ENCODE assay signal across 13 mouse cellular contexts in the genomic region with DNA sequence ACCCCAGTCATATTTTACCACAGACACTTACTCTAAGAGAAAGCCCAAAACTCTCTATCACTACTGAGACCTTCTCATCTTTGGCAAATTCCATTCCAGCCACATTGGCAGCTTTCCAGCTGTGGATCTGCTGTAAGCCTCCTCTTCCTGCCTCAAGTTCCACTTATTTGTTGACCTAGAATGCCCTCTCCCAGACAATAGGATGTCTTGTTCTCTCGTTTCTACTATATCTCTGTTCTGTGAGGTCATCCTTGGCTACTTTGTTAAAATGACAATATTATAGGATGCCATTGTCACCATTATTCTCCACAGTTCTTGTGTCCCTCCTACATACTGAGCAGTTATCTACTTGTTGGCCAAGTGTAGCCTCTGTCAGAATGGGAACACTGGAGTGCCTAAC.
DNase-seq lines count a peak whose midpoint lies in the region; ATAC-seq and TF ChIP-seq lines count a peak whose summit lies in the region.
"Had no signal": no experiment of that assay in that cellular context is flagged by ENCODE, and none has a peak within 500 bp of the region (broad histone marks: within the 10 kb centered on the region; RNA-seq: fewer than 3 reads in every experiment).

No protein-coding gene starts in this region.

- H3K9me3 ChIP-seq in intestine, postnatal 0 days (ENCODE audit: control insufficient read depth), result no peaks in the 10 kb centered on the region

- no peak overlapping the region for H3K4me2 ChIP-seq in intestine, postnatal 0 days (replicated peaks; ENCODE audit: low read depth)

- H3K4me1 ChIP-seq in intestine, postnatal 0 days (replicated peaks; ENCODE audit: control insufficient read depth, insufficient read depth, low read length), result no peaks in the 10 kb centered on the region

- 28% methylated on average over 1 of the region's 1 CpGs for WGBS in intestine, postnatal 0 days

- no peak for ATAC-seq in Patski
- ATAC-seq in intestine, postnatal 0 days, result no peak
- ATAC-seq: forebrain, embryonic 16.5 days; midbrain, embryonic 16.5 days had no signal

- TF ChIP-seq CTCF in Patski (IDR thresholded peaks at IDR 0.05), result no peak
- TF ChIP-seq CTCF in intestine, postnatal 0 days (IDR thresholded peaks at IDR 0.05; ENCODE audit: low read depth), result no peak

- CTCF ChIA-PET in Patski (lab: Charles Lee), result no interaction called here

- H3K36me3 ChIP-seq in intestine, postnatal 0 days (ENCODE audit: control insufficient read depth, insufficient read depth), result no peaks in the 10 kb centered on the region

- POLR2A ChIA-PET in Patski (lab: Charles Lee), result no interaction called here

- in situ Hi-C loops in Patski (cut with MboI; ENCODE audit: low pct_unique_long_range_greater_than_20kb), result no loop called here

- H3K4me3 ChIP-seq in intestine, postnatal 0 days (ENCODE audit: low read depth, low read length), result no peak overlapping the region

- H3K9ac ChIP-seq in intestine, postnatal 0 days (ENCODE audit: low read depth, low read length), result no peak overlapping the region
- H3K9ac ChIP-seq: liver, embryonic 14.5 days had no signal

- H3K27me3 ChIP-seq in Patski, result no peaks in the 10 kb centered on the region
- H3K27me3 ChIP-seq in intestine, postnatal 0 days (replicated peaks; ENCODE audit: control insufficient read depth, insufficient read depth, low read length), result no peaks in the 10 kb centered on the region

- DNase-seq in gastrocnemius, postnatal 14 days, result peak; percentile 22
- DNase-seq in gastrocnemius, adult 8-10 months (ENCODE audit: low spot score in 2 of 2), result no peak
- peak; percentile 57 for DNase-seq in layer of hippocampus, adult 9-11 months
- DNase-seq in layer of hippocampus, postnatal 14 days (ENCODE audit: low spot score in 2 of 2), result no peak
- DNase-seq in Patski (ENCODE audit: low read depth, low spot score), result peak; percentile 20
- DNase-seq in kidney, postnatal 14 days, result peak; percentile 41
- DNase-seq in embryo, embryonic 9.5 days (ENCODE audit: extremely low spot score), result no peak
- DNase-seq: cerebellum, postnatal 36 days; right cerebral cortex, adult 18-20 months had no signal

- no peak overlapping the region for H3K27ac ChIP-seq in intestine, postnatal 0 days (ENCODE audit: low read depth, low read length)
- H3K27ac ChIP-seq: liver, embryonic 14.5 days had no signal

- intact Hi-C loops in gastrocnemius, postnatal 14 days (cut with DNase I; ENCODE audit: low total_unique reads), result no loop called here

Comparison
In these comparisons a context has a peak if more than half of its experiments do, and no peak if none do; other contexts are left out.
1. DNase-seq: peak in gastrocnemius, postnatal 14 days (single experiment), layer of hippocampus, adult 9-11 months (single experiment), Patski (single experiment) and kidney, postnatal 14 days (single experiment); none in gastrocnemius, adult 8-10 months (0 of 2), layer of hippocampus, postnatal 14 days (0 of 2) and embryo, embryonic 9.5 days (single experiment).